ENCODE assay signal across 8 mouse cellular contexts in the genomic region with DNA sequence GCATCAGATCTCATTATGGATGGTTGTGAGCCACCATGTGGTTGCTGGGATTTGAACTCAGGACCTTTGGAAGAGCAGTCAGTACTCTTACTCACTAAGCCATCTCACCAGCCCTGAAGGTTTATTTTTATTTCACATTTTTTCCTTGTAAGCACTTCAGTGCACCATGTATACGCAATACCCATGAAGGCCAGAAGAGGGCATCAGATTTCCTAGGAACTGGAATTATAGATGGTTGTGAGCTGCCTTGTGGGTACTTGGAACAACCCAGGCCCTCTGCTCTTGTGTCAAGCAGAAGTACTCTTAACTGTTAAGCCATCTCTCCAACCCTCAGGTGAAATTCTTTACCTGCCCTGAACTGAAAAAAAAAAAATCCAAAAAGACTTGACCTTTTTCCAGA. TPM values are rescaled to one million over a fixed set of nuclear protein-coding genes. Genes with fewer than 3 reads are reported as not detected.
DNase-seq lines count a peak whose midpoint lies in the region; ATAC-seq and TF ChIP-seq lines count a peak whose summit lies in the region.

No protein-coding gene starts in this region.

- intact Hi-C loops in gastrocnemius, postnatal 36 days (cut with DNase I), result no loop called here

- no peak overlapping the region for H3K4me3 ChIP-seq in kidney, postnatal 0 days (replicated peaks; ENCODE audit: low read depth, low read length)
- H3K4me3 ChIP-seq in kidney, embryonic 15.5 days (replicated peaks), result no peak overlapping the region
- H3K4me3 ChIP-seq in cortical plate, adult 2 months (ENCODE audit: insufficient read depth, low read length), result no peak overlapping the region
- no peak overlapping the region for H3K4me3 ChIP-seq in forebrain, embryonic 12.5 days (replicated peaks)
- H3K4me3 ChIP-seq in forebrain, embryonic 11.5 days (ENCODE audit: low read depth, low read length), result no peak overlapping the region

- peak; percentile 43 for DNase-seq in kidney, postnatal 0 days (ENCODE audit: low spot score)
- DNase-seq in MEL-GATA-1-ER (ENCODE audit: extremely low read depth, low read depth), result peak; percentile 59
- no peak for DNase-seq in gastrocnemius, postnatal 36 days
- no peak for DNase-seq in forebrain, embryonic 11.5 days (ENCODE audit: low spot score)

- ATAC-seq in kidney, postnatal 0 days (replicated peaks; ENCODE audit: low FRiP score, low read depth), result no peak
- ATAC-seq in kidney, embryonic 15.5 days (replicated peaks; ENCODE audit: low FRiP score), result no peak
- peak; percentile 68 for ATAC-seq in megakaryocyte progenitor cell, adult 5-6 weeks (replicated peaks; ENCODE audit: poor library complexity)
- ATAC-seq in forebrain, embryonic 12.5 days (ENCODE audit: low FRiP score), result no peak
- ATAC-seq in forebrain, embryonic 11.5 days (replicated peaks; ENCODE audit: low FRiP score), result no peak

- H3K9me3 ChIP-seq in kidney, postnatal 0 days (replicated peaks; ENCODE audit: low read length), result no peaks in the 10 kb centered on the region
- H3K9me3 ChIP-seq in kidney, embryonic 15.5 days (replicated peaks), result no peaks in the 10 kb centered on the region
- H3K9me3 ChIP-seq in forebrain, embryonic 12.5 days, result no peaks in the 10 kb centered on the region
- H3K9me3 ChIP-seq in forebrain, embryonic 11.5 days (ENCODE audit: control insufficient read depth, low read length), result no peaks in the 10 kb centered on the region

- H3K9ac ChIP-seq in kidney, postnatal 0 days (ENCODE audit: low read depth, low read length), result no peak overlapping the region
- H3K9ac ChIP-seq in kidney, embryonic 15.5 days, result no peak overlapping the region
- H3K9ac ChIP-seq in forebrain, embryonic 12.5 days, result no peak overlapping the region
- H3K9ac ChIP-seq in forebrain, embryonic 11.5 days (ENCODE audit: low read length), result no peak overlapping the region

- H3K36me3 ChIP-seq in kidney, postnatal 0 days (ENCODE audit: insufficient read depth, low read length), result no peaks in the 10 kb centered on the region
- no peaks in the 10 kb centered on the region for H3K36me3 ChIP-seq in kidney, embryonic 15.5 days
- peaks cover 5% of the 10 kb centered on the region for H3K36me3 ChIP-seq in forebrain, embryonic 12.5 days (replicated peaks)
- H3K36me3 ChIP-seq in forebrain, embryonic 11.5 days (ENCODE audit: control insufficient read depth, insufficient read depth, low read length), result no peaks in the 10 kb centered on the region

- no peak overlapping the region for H3K27ac ChIP-seq in kidney, postnatal 0 days
- no peak overlapping the region for H3K27ac ChIP-seq in kidney, embryonic 15.5 days
- H3K27ac ChIP-seq in cortical plate, adult 2 months (ENCODE audit: insufficient read depth, low read length), result peak overlapping the region; percentile 93
- H3K27ac ChIP-seq in forebrain, embryonic 12.5 days, result no peak overlapping the region
- H3K27ac ChIP-seq in forebrain, embryonic 11.5 days (ENCODE audit: low read depth, low read length), result no peak overlapping the region

- WGBS in kidney, postnatal 0 days, result 55% methylated on average over 1 of the region's 1 CpGs
- WGBS in kidney, embryonic 15.5 days, result 48% methylated on average over 1 of the region's 1 CpGs
- 26% methylated on average over 1 of the region's 1 CpGs for WGBS in forebrain, embryonic 12.5 days
- WGBS in forebrain, embryonic 11.5 days, result 25% methylated on average over 1 of the region's 1 CpGs

- no peaks in the 10 kb centered on the region for H3K4me1 ChIP-seq in kidney, postnatal 0 days (replicated peaks; ENCODE audit: insufficient read depth, low read length)
- H3K4me1 ChIP-seq in kidney, embryonic 15.5 days, result no peaks in the 10 kb centered on the region
- peaks cover 4% of the 10 kb centered on the region; the same call in 1 of the 2 replicates for H3K4me1 ChIP-seq in cortical plate, adult 2 months (ENCODE audit: control insufficient read depth, insufficient read depth, low read length)
- no peaks in the 10 kb centered on the region for H3K4me1 ChIP-seq in forebrain, embryonic 12.5 days
- no peaks in the 10 kb centered on the region for H3K4me1 ChIP-seq in forebrain, embryonic 11.5 days (replicated peaks; ENCODE audit: control insufficient read depth, insufficient read depth, low read length)

- peak; percentile 65 for TF ChIP-seq CTCF in kidney, postnatal 0 days (IDR thresholded peaks at IDR 0.05; ENCODE audit: low read depth)
- peak; percentile 33 for TF ChIP-seq CTCF in cortical plate, adult 2 months (IDR thresholded peaks at IDR 0.05; ENCODE audit: extremely low read depth, insufficient read depth, low read length)

- H3K27me3 ChIP-seq in kidney, postnatal 0 days (ENCODE audit: insufficient read depth, low read length), result no peaks in the 10 kb centered on the region
- H3K27me3 ChIP-seq in kidney, embryonic 15.5 days, result no peaks in the 10 kb centered on the region
- no peaks in the 10 kb centered on the region for H3K27me3 ChIP-seq in forebrain, embryonic 12.5 days
- H3K27me3 ChIP-seq in forebrain, embryonic 11.5 days (ENCODE audit: control insufficient read depth, insufficient read depth, low read length), result no peaks in the 10 kb centered on the region

- TF ChIP-seq POLR2A in cortical plate, adult 2 months (IDR thresholded peaks at IDR 0.05; ENCODE audit: extremely low read depth, insufficient read depth, low read length), result no peak

- no peak overlapping the region for H3K4me2 ChIP-seq in kidney, postnatal 0 days (ENCODE audit: low read length)
- H3K4me2 ChIP-seq in kidney, embryonic 15.5 days, result no peak overlapping the region
- H3K4me2 ChIP-seq in forebrain, embryonic 12.5 days, result no peak overlapping the region
- H3K4me2 ChIP-seq in forebrain, embryonic 11.5 days (ENCODE audit: low read depth, low read length, severe bottlenecking), result no peak overlapping the region

RNA-seq across cellular contexts. Expression of gene Apeh, which starts 41.8 kb away (rescaled TPM):
- 62.6 and 69.3 TPM in 2 replicates for polyA plus RNA-seq in kidney, postnatal 0 days (2015; fragmentation: Nextera tagmentation; extraction: Ambion mirVana)
- 67.7 and 76.6 TPM in 2 replicates for polyA plus RNA-seq in kidney, embryonic 15.5 days (2015; fragmentation: Nextera tagmentation; extraction: Ambion mirVana)
- polyA plus RNA-seq in cortical plate, adult 2 months (2012; rRNA removed), result 26.1 TPM in 2 replicates
- 45.9 and 64.3 TPM in 2 replicates for total RNA-seq in megakaryocyte progenitor cell, adult 5-6 weeks (2015)
- total RNA-seq in megakaryocyte progenitor cell, adult 5-6 weeks (2017), result 71.0 and 110 TPM in 2 replicates
- total RNA-seq in gastrocnemius, postnatal 36 days (2021), result 10 to 100 TPM; 26.0 to 31.0 TPM
- 51.1 and 56.0 TPM in 2 replicates for polyA plus RNA-seq in forebrain, embryonic 12.5 days (2016; fragmentation: Nextera tagmentation; extraction: Ambion mirVana)
- polyA plus RNA-seq in forebrain, embryonic 11.5 days (2014; fragmentation: Nextera tagmentation; extraction: Ambion mirVana), result 53.3 and 61.5 TPM in 2 replicates

RNA-seq across cellular contexts. Expression of gene Rnf123, which starts 53.1 kb away (rescaled TPM):
- 23.7 and 24.6 TPM in 2 replicates for polyA plus RNA-seq in kidney, postnatal 0 days (2015; fragmentation: Nextera tagmentation; extraction: Ambion mirVana)
- 25.2 and 33.4 TPM in 2 replicates for polyA plus RNA-seq in kidney, embryonic 15.5 days (2015; fragmentation: Nextera tagmentation; extraction: Ambion mirVana)
- 76.2 and 82.3 TPM in 2 replicates for polyA plus RNA-seq in cortical plate, adult 2 months (2012; rRNA removed)
- total RNA-seq in megakaryocyte progenitor cell, adult 5-6 weeks (2015), result 34.5 and 35.8 TPM in 2 replicates
- total RNA-seq in megakaryocyte progenitor cell, adult 5-6 weeks (2017), result 18.8 and 34.8 TPM in 2 replicates
- 100 to 1,000 TPM; 141 to 153 TPM for total RNA-seq in gastrocnemius, postnatal 36 days (2021)
- 36.9 and 41.2 TPM in 2 replicates for polyA plus RNA-seq in forebrain, embryonic 12.5 days (2016; fragmentation: Nextera tagmentation; extraction: Ambion mirVana)
- polyA plus RNA-seq in forebrain, embryonic 11.5 days (2014; fragmentation: Nextera tagmentation; extraction: Ambion mirVana), result 34.7 and 37.0 TPM in 2 replicates

RNA-seq across cellular contexts. Expression of gene Bsn, which starts 54.0 kb away (rescaled TPM):
- polyA plus RNA-seq in kidney, postnatal 0 days (2015; fragmentation: Nextera tagmentation; extraction: Ambion mirVana), result 0.25 and 0.31 TPM in 2 replicates
- polyA plus RNA-seq in kidney, embryonic 15.5 days (2015; fragmentation: Nextera tagmentation; extraction: Ambion mirVana), result 0.75 and 0.77 TPM in 2 replicates
- polyA plus RNA-seq in cortical plate, adult 2 months (2012; rRNA removed), result 105 and 106 TPM in 2 replicates
- total RNA-seq in megakaryocyte progenitor cell, adult 5-6 weeks (2015), result 4.7 and 5.5 TPM in 2 replicates
- 3.2 and 4.0 TPM in 2 replicates for total RNA-seq in megakaryocyte progenitor cell, adult 5-6 weeks (2017)
- under 1 TPM; 0.05 TPM for total RNA-seq in gastrocnemius, postnatal 36 days (2021)
- polyA plus RNA-seq in forebrain, embryonic 12.5 days (2016; fragmentation: Nextera tagmentation; extraction: Ambion mirVana), result 3.6 and 3.9 TPM in 2 replicates
- 2.5 and 3.0 TPM in 2 replicates for polyA plus RNA-seq in forebrain, embryonic 11.5 days (2014; fragmentation: Nextera tagmentation; extraction: Ambion mirVana)

RNA-seq across cellular contexts. Expression of gene Mst1, which starts 56.0 kb away (rescaled TPM):
- polyA plus RNA-seq in kidney, postnatal 0 days (2015; fragmentation: Nextera tagmentation; extraction: Ambion mirVana), result 0.09 and 0.39 TPM in 2 replicates
- polyA plus RNA-seq in kidney, embryonic 15.5 days (2015; fragmentation: Nextera tagmentation; extraction: Ambion mirVana), result 0.45 and 0.55 TPM in 2 replicates
- 0.10 TPM in 1 of 2 replicates, not detected in the other for polyA plus RNA-seq in cortical plate, adult 2 months (2012; rRNA removed)
- 0.46 and 3.1 TPM in 2 replicates for total RNA-seq in megakaryocyte progenitor cell, adult 5-6 weeks (2015)
- 0.37 and 0.74 TPM in 2 replicates for total RNA-seq in megakaryocyte progenitor cell, adult 5-6 weeks (2017)
- not detected for total RNA-seq in gastrocnemius, postnatal 36 days (2021)
- polyA plus RNA-seq in forebrain, embryonic 12.5 days (2016; fragmentation: Nextera tagmentation; extraction: Ambion mirVana), result 0.27 and 0.41 TPM in 2 replicates
- 0.28 and 0.56 TPM in 2 replicates for polyA plus RNA-seq in forebrain, embryonic 11.5 days (2014; fragmentation: Nextera tagmentation; extraction: Ambion mirVana)

Comparison
In these comparisons a context has a peak if more than half of its experiments do, and no peak if none do; other contexts are left out.
1. DNase-seq: peak in kidney, postnatal 0 days (single experiment) and MEL-GATA-1-ER (single experiment); none in gastrocnemius, postnatal 36 days (0 of 2) and forebrain, embryonic 11.5 days (single experiment).
2. RNA of gene Bsn, which starts 54.0 kb away (polyA plus RNA-seq): 105 to 106 TPM in cortical plate, adult 2 months; 3.6 to 3.9 TPM in forebrain, embryonic 12.5 days, 2.5 to 3.0 TPM in forebrain, embryonic 11.5 days, 0.75 to 0.77 TPM in kidney, embryonic 15.5 days and 0.25 to 0.31 TPM in kidney, postnatal 0 days; every median in the first group is over 10 times any median in the second.